Comparison of ENCODE assay signal across 7 mouse cellular contexts in the genomic region with DNA sequence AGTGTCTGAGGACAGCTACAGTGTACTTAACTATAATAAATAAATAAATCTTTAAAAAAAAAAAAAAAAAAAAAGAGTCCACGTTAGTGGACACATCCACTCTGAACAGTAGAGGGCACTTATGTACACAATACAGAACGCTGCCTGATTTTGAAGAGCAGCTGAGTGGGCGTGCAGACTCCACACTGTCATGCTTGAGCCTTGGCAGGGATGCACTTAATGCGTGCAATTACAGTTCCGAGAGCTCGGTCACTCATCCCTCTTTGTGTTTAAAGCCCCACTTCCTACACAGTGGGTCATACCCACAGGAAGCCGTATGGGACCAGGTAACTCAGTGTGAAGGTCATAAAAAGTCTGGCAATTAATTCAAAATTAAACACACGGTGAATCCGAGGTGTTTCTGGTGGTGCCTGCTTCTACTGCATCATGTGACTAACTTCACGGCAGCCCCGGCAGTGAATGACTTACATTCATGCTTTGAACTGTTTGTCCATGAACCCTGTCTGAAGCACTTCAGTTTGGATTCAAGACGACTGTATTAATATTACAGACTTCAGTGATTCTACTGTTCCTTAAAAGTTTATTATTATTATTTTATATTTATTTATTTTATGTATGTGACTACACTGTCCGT. TPM values are rescaled to one million over a fixed set of nuclear protein-coding genes. Genes with fewer than 3 reads are reported as not detected.
DNase-seq lines count a peak whose midpoint lies in the region; ATAC-seq and TF ChIP-seq lines count a peak whose summit lies in the region.

No protein-coding gene starts in this region.

- H3K27me3 ChIP-seq in liver, embryonic 14.5 days (ENCODE audit: control insufficient read depth, insufficient read depth, low read length) = no peaks in the 10 kb centered on the region
- H3K27me3 ChIP-seq in liver, embryonic 11.5 days (replicated peaks; ENCODE audit: control insufficient read depth, insufficient read depth, low read length) = no peaks in the 10 kb centered on the region
- H3K27me3 ChIP-seq in forebrain, embryonic 14.5 days (replicated peaks; ENCODE audit: control insufficient read depth, insufficient read depth, low read length) = no peaks in the 10 kb centered on the region

- no peak overlapping the region for H3K27ac ChIP-seq in liver, embryonic 14.5 days
- H3K27ac ChIP-seq in liver, embryonic 11.5 days (ENCODE audit: low read depth, low read length) = no peak overlapping the region
- no peak overlapping the region for H3K27ac ChIP-seq in forebrain, embryonic 14.5 days (ENCODE audit: low read depth, low read length)

- no peaks in the 10 kb centered on the region for H3K36me3 ChIP-seq in liver, embryonic 14.5 days (replicated peaks; ENCODE audit: control insufficient read depth, insufficient read depth, low read depth)
- no peaks in the 10 kb centered on the region for H3K36me3 ChIP-seq in liver, embryonic 11.5 days (ENCODE audit: control insufficient read depth, insufficient read depth, low read length)
- no peaks in the 10 kb centered on the region for H3K36me3 ChIP-seq in forebrain, embryonic 14.5 days (ENCODE audit: control insufficient read depth, insufficient read depth, low read length)

- no peak overlapping the region for H3K9ac ChIP-seq in liver, embryonic 14.5 days (replicated peaks)
- no peak overlapping the region for H3K9ac ChIP-seq in liver, embryonic 11.5 days (ENCODE audit: low read depth, low read length)
- no peak overlapping the region for H3K9ac ChIP-seq in forebrain, embryonic 14.5 days (ENCODE audit: low read length)

- no peak for TF ChIP-seq EP300 in liver, embryonic 14.5 days (IDR thresholded peaks at IDR 0.05; ENCODE audit: low read depth)

- no peak for ATAC-seq in liver, embryonic 14.5 days (ENCODE audit: insufficient read depth)
- no peak; the same call in 1 of the 2 replicates for ATAC-seq in liver, embryonic 11.5 days (replicated peaks; ENCODE audit: low FRiP score)
- peak; percentile 57; the same call in 1 of the 2 replicates for ATAC-seq in forebrain, embryonic 14.5 days
- 0 out of 2 replicates have a peak, but pooled peaks have one; percentile 33 for ATAC-seq in neutrophil, adult 5-6 weeks (ENCODE audit: extremely low read depth, insufficient number of reproducible peaks, low FRiP score, poor library complexity, severe bottlenecking)

- H3K9me3 ChIP-seq in liver, embryonic 14.5 days (ENCODE audit: control insufficient read depth, low read length) = no peaks in the 10 kb centered on the region
- H3K9me3 ChIP-seq in liver, embryonic 11.5 days (ENCODE audit: control insufficient read depth, low read length) = no peaks in the 10 kb centered on the region
- H3K9me3 ChIP-seq in forebrain, embryonic 14.5 days (replicated peaks; ENCODE audit: control insufficient read depth, low read length) = no peaks in the 10 kb centered on the region

- H3K4me2 ChIP-seq in liver, embryonic 14.5 days (ENCODE audit: low read depth) = no peak overlapping the region
- no peak overlapping the region for H3K4me2 ChIP-seq in liver, embryonic 11.5 days
- no peak overlapping the region for H3K4me2 ChIP-seq in forebrain, embryonic 14.5 days (ENCODE audit: low read length)

- WGBS in liver, embryonic 14.5 days (ENCODE audit: insufficient replicate concordance) = 64% methylated on average over 13 of the region's 13 CpGs
- WGBS in liver, embryonic 11.5 days = 74% methylated on average over 13 of the region's 13 CpGs
- WGBS in forebrain, embryonic 14.5 days = 77% methylated on average over 13 of the region's 13 CpGs

- H3K4me1 ChIP-seq in liver, embryonic 14.5 days (replicated peaks; ENCODE audit: control insufficient read depth in 2 of 2, insufficient read depth in 2 of 2, low read length in 1 of 2) = 0 out of 4 replicates have a peak, but pooled peaks cover 0 to 2% of the 10 kb centered on the region in 2 experiments
- H3K4me1 ChIP-seq in liver, embryonic 11.5 days (replicated peaks; ENCODE audit: control insufficient read depth, insufficient read depth, low read length) = no peaks in the 10 kb centered on the region
- H3K4me1 ChIP-seq in forebrain, embryonic 14.5 days (ENCODE audit: control insufficient read depth, insufficient read depth, low read length) = no peaks in the 10 kb centered on the region

- no peak for DNase-seq in liver, embryonic 14.5 days (ENCODE audit: low read depth in 3 of 3, low spot score in 3 of 3)
- DNase-seq in liver, embryonic 11.5 days (ENCODE audit: low spot score) = no peak
- DNase-seq in adrenal gland, postnatal 14 days = peak; percentile 26
- peak; percentile 77 for DNase-seq in forebrain, embryonic 14.5 days (ENCODE audit: low spot score)
- peak; percentile 33 to 38 for DNase-seq in layer of hippocampus, adult 8-10 months (ENCODE audit: low spot score in 2 of 2)
- no peak for DNase-seq in urinary bladder, postnatal 14 days (ENCODE audit: low spot score)

- TF ChIP-seq CTCF in liver, embryonic 14.5 days (IDR thresholded peaks at IDR 0.05; ENCODE audit: low read depth) = peak; percentile 27; the same call in 1 of the 2 replicates

- no peak overlapping the region for H3K4me3 ChIP-seq in liver, embryonic 14.5 days (ENCODE audit: insufficient read depth in 1 of 2, low read depth in 2 of 2, low read length in 2 of 2)
- H3K4me3 ChIP-seq in liver, embryonic 11.5 days (ENCODE audit: low read depth, low read length) = no peak overlapping the region
- H3K4me3 ChIP-seq in forebrain, embryonic 14.5 days (ENCODE audit: low read depth, low read length) = no peak overlapping the region

RNA-seq across cellular contexts. Expression of gene Scaf4, which starts 28.3 kb away (rescaled TPM):
- polyA plus RNA-seq in liver, embryonic 14.5 days (2012; rRNA removed) = 21.8 and 23.5 TPM in 2 replicates
- polyA plus RNA-seq in liver, embryonic 14.5 days (2014; fragmentation: Nextera tagmentation; extraction: Ambion mirVana) = 9.0 and 10.1 TPM in 2 replicates
- 34.7 and 38.4 TPM in 2 replicates for polyA plus RNA-seq in liver, embryonic 11.5 days (2014; fragmentation: Nextera tagmentation; extraction: Ambion mirVana)
- total RNA-seq in adrenal gland, postnatal 14 days (2021) = 46.8 and 56.0 TPM in 2 replicates
- 13.1 and 18.0 TPM in 2 replicates for polyA plus RNA-seq in forebrain, embryonic 14.5 days (2014; fragmentation: Nextera tagmentation; extraction: Ambion mirVana)
- 10 to 100 TPM; 52.4 to 66.5 (median 60.7) TPM for total RNA-seq in layer of hippocampus, adult 8-10 months (2022)
- 46.8 and 50.0 TPM in 2 replicates for total RNA-seq in neutrophil, adult 5-6 weeks (2017)

Comparison
In these comparisons a context has a peak if more than half of its experiments do, and no peak if none do; other contexts are left out.
1. ATAC-seq: peak in forebrain, embryonic 14.5 days (single experiment) and neutrophil, adult 5-6 weeks (single experiment); none in liver, embryonic 14.5 days (single experiment) and liver, embryonic 11.5 days (single experiment).
2. DNase-seq: peak in adrenal gland, postnatal 14 days (single experiment), forebrain, embryonic 14.5 days (single experiment) and layer of hippocampus, adult 8-10 months (2 of 2); none in liver, embryonic 14.5 days (0 of 3), liver, embryonic 11.5 days (single experiment) and urinary bladder, postnatal 14 days (single experiment).